Mouse (Mus musculus): ENCODE data around the gene Tbc1d14. TPM values are rescaled to one million over a fixed set of nuclear protein-coding genes. Genes with fewer than 3 reads are reported as not detected.

Tbc1d14 gene
- 69.3 and 81.0 TPM in 2 replicates for polyA plus RNA-seq (2014; fragmentation: Nextera tagmentation; extraction: Ambion mirVana)

GRCm38 (mm10) chr5:36593176-36593575 lies at the start of gene Tbc1d14:
TSS of gene Tbc1d14 (minus strand) at chr5:36593276.
- DNase-seq = no peak
- H3K9ac ChIP-seq (replicated peaks; ENCODE audit: low read length) = no peak within 1 kb of the TSS
- 94% methylated on average over 5 of the region's 5 CpGs for WGBS

GRCm38 (mm10) chr5:36625612-36626011 lies 32.5 kb upstream of the Tbc1d14 start:
- H3K4me2 ChIP-seq (ENCODE audit: low read length) = no peak overlapping the region
- ATAC-seq (ENCODE audit: low FRiP score, low TSS enrichment) = no peak
- no peaks in the 10 kb centered on the region for H3K4me1 ChIP-seq (ENCODE audit: control insufficient read depth, insufficient read depth, low read length)
- no peaks in the 10 kb centered on the region for H3K9me3 ChIP-seq (ENCODE audit: control insufficient read depth, low read length)
- 82% methylated on average over 5 of the region's 5 CpGs for WGBS
- peaks cover 17% of the 10 kb centered on the region for H3K36me3 ChIP-seq (ENCODE audit: control insufficient read depth, insufficient read depth, low read length)
- H3K4me3 ChIP-seq (replicated peaks; ENCODE audit: low read depth, low read length) = no peak overlapping the region
- DNase-seq = no peak
- no peak overlapping the region for H3K27ac ChIP-seq (replicated peaks; ENCODE audit: low read depth, low read length)
- no peak overlapping the region for H3K9ac ChIP-seq (replicated peaks; ENCODE audit: low read length)
- no peaks in the 10 kb centered on the region for H3K27me3 ChIP-seq (ENCODE audit: control insufficient read depth, insufficient read depth, low read length)

More at GRCm38 (mm10) chr5:36593176-36593575, at the start of gene Tbc1d14:
- no peak for ATAC-seq (ENCODE audit: low FRiP score, low TSS enrichment)
- H3K36me3 ChIP-seq (ENCODE audit: control insufficient read depth, insufficient read depth, low read length) = no peaks in the 10 kb centered on the region
- no peak within 1 kb of the TSS for H3K27ac ChIP-seq (replicated peaks; ENCODE audit: low read depth, low read length)
- no peak within 1 kb of the TSS for H3K4me2 ChIP-seq (ENCODE audit: low read length)
- no peaks in the 10 kb centered on the region for H3K9me3 ChIP-seq (ENCODE audit: control insufficient read depth, low read length)
- H3K27me3 ChIP-seq (ENCODE audit: control insufficient read depth, insufficient read depth, low read length) = no peaks in the 10 kb centered on the region
- no peak within 1 kb of the TSS for H3K4me3 ChIP-seq (replicated peaks; ENCODE audit: low read depth, low read length)
- no peaks in the 10 kb centered on the region for H3K4me1 ChIP-seq (ENCODE audit: control insufficient read depth, insufficient read depth, low read length)

- no peak for DNase-seq
- 94% methylated on average over 5 of the region's 5 CpGs for WGBS
- ATAC-seq (ENCODE audit: low FRiP score, low TSS enrichment) = no peak
Measured at GRCm38 (mm10) chr5:36623670-36624069, 30.6 kb upstream of the Tbc1d14 start.

GRCm38 (mm10) chr5:36621058-36621449 lies 28.0 kb upstream of the Tbc1d14 start:
- 87% methylated on average over 5 of the region's 5 CpGs for WGBS
- ATAC-seq (ENCODE audit: low FRiP score, low TSS enrichment) = no peak
- Histone ChIP-seq H3K9ac (replicated peaks; ENCODE audit: low read length) (no peak overlapping the region), H3K4me2 (ENCODE audit: low read length) (no peak overlapping the region), H3K36me3 (ENCODE audit: control insufficient read depth, insufficient read depth, low read length) (peaks cover 23% of the 10 kb centered on the region), H3K4me1 (ENCODE audit: control insufficient read depth, insufficient read depth, low read length) (no peaks in the 10 kb centered on the region), H3K27me3 (ENCODE audit: control insufficient read depth, insufficient read depth, low read length) (no peaks in the 10 kb centered on the region), H3K4me3 (replicated peaks; ENCODE audit: low read depth, low read length) (no peak overlapping the region), H3K9me3 (ENCODE audit: control insufficient read depth, low read length) (no peaks in the 10 kb centered on the region), H3K27ac (replicated peaks; ENCODE audit: low read depth, low read length) (no peak overlapping the region)
- DNase-seq = no peak

More at GRCm38 (mm10) chr5:36623670-36624069, 30.6 kb upstream of the Tbc1d14 start:
- H3K27ac ChIP-seq (replicated peaks; ENCODE audit: low read depth, low read length) = no peak overlapping the region
- H3K36me3 ChIP-seq (ENCODE audit: control insufficient read depth, insufficient read depth, low read length) = peaks cover 7% of the 10 kb centered on the region; the same call in 1 of the 2 replicates
- H3K4me2 ChIP-seq (ENCODE audit: low read length) = no peak overlapping the region
- no peaks in the 10 kb centered on the region for H3K4me1 ChIP-seq (ENCODE audit: control insufficient read depth, insufficient read depth, low read length)
- H3K9ac ChIP-seq (replicated peaks; ENCODE audit: low read length) = no peak overlapping the region
- H3K4me3 ChIP-seq (replicated peaks; ENCODE audit: low read depth, low read length) = no peak overlapping the region
- H3K9me3 ChIP-seq (ENCODE audit: control insufficient read depth, low read length) = no peaks in the 10 kb centered on the region
- no peaks in the 10 kb centered on the region for H3K27me3 ChIP-seq (ENCODE audit: control insufficient read depth, insufficient read depth, low read length)

GRCm38 (mm10) chr5:36620409-36621057 lies 27.5 kb upstream of the Tbc1d14 start:
- H3K4me2 ChIP-seq (ENCODE audit: low read length) = no peak overlapping the region
- DNase-seq = no peak

GRCm38 (mm10) chr5:36618890-36619289 lies 25.8 kb upstream of the Tbc1d14 start:
- no peak overlapping the region for H3K27ac ChIP-seq (replicated peaks; ENCODE audit: low read depth, low read length)
- ATAC-seq (ENCODE audit: low FRiP score, low TSS enrichment) (no peak), DNase-seq (no peak)
- peaks cover 45% of the 10 kb centered on the region for H3K36me3 ChIP-seq (ENCODE audit: control insufficient read depth, insufficient read depth, low read length)
- H3K4me3 ChIP-seq (replicated peaks; ENCODE audit: low read depth, low read length) = no peak overlapping the region
- H3K9me3 ChIP-seq (ENCODE audit: control insufficient read depth, low read length) = no peaks in the 10 kb centered on the region
- WGBS = 90% methylated on average over 5 of the region's 5 CpGs
- no peak overlapping the region for H3K9ac ChIP-seq (replicated peaks; ENCODE audit: low read length)
- no peak overlapping the region for H3K4me2 ChIP-seq (ENCODE audit: low read length)
- no peaks in the 10 kb centered on the region for H3K27me3 ChIP-seq (ENCODE audit: control insufficient read depth, insufficient read depth, low read length)
- no peaks in the 10 kb centered on the region for H3K4me1 ChIP-seq (ENCODE audit: control insufficient read depth, insufficient read depth, low read length)

More at GRCm38 (mm10) chr5:36620409-36621057, 27.5 kb upstream of the Tbc1d14 start:
- Histone ChIP-seq H3K27me3 (ENCODE audit: control insufficient read depth, insufficient read depth, low read length) (no peaks in the 10 kb centered on the region), H3K9ac (replicated peaks; ENCODE audit: low read length) (no peak overlapping the region), H3K27ac (replicated peaks; ENCODE audit: low read depth, low read length) (no peak overlapping the region), H3K4me1 (ENCODE audit: control insufficient read depth, insufficient read depth, low read length) (no peaks in the 10 kb centered on the region), H3K9me3 (ENCODE audit: control insufficient read depth, low read length) (no peaks in the 10 kb centered on the region), H3K36me3 (ENCODE audit: control insufficient read depth, insufficient read depth, low read length) (peaks cover 28% of the 10 kb centered on the region), H3K4me3 (replicated peaks; ENCODE audit: low read depth, low read length) (no peak overlapping the region)
- 90% methylated on average over 8 of the region's 8 CpGs for WGBS
- no peak for ATAC-seq (ENCODE audit: low FRiP score, low TSS enrichment)

- DNase-seq (no peak), ATAC-seq (ENCODE audit: low FRiP score, low TSS enrichment) (no peak)
- peaks cover 50% of the 10 kb centered on the region for H3K36me3 ChIP-seq (ENCODE audit: control insufficient read depth, insufficient read depth, low read length)
- no peak overlapping the region for H3K4me2 ChIP-seq (ENCODE audit: low read length)
- 83% methylated on average over 4 of the region's 4 CpGs for WGBS
- no peak overlapping the region for H3K4me3 ChIP-seq (replicated peaks; ENCODE audit: low read depth, low read length)
- H3K27me3 ChIP-seq (ENCODE audit: control insufficient read depth, insufficient read depth, low read length) = no peaks in the 10 kb centered on the region
- no peaks in the 10 kb centered on the region for H3K9me3 ChIP-seq (ENCODE audit: control insufficient read depth, low read length)
- H3K4me1 ChIP-seq (ENCODE audit: control insufficient read depth, insufficient read depth, low read length) = no peaks in the 10 kb centered on the region
- H3K9ac ChIP-seq (replicated peaks; ENCODE audit: low read length) = no peak overlapping the region
- no peak overlapping the region for H3K27ac ChIP-seq (replicated peaks; ENCODE audit: low read depth, low read length)
Measured at GRCm38 (mm10) chr5:36618356-36618755, 25.3 kb upstream of the Tbc1d14 start.

GRCm38 (mm10) chr5:36614124-36614523 lies 21.0 kb upstream of the Tbc1d14 start:
- Histone ChIP-seq H3K27ac (replicated peaks; ENCODE audit: low read depth, low read length) (no peak overlapping the region), H3K9ac (replicated peaks; ENCODE audit: low read length) (no peak overlapping the region), H3K27me3 (ENCODE audit: control insufficient read depth, insufficient read depth, low read length) (no peaks in the 10 kb centered on the region), H3K4me1 (ENCODE audit: control insufficient read depth, insufficient read depth, low read length) (no peaks in the 10 kb centered on the region), H3K36me3 (ENCODE audit: control insufficient read depth, insufficient read depth, low read length) (peaks cover 84% of the 10 kb centered on the region), H3K4me3 (replicated peaks; ENCODE audit: low read depth, low read length) (no peak overlapping the region), H3K4me2 (ENCODE audit: low read length) (no peak overlapping the region), H3K9me3 (ENCODE audit: control insufficient read depth, low read length) (no peaks in the 10 kb centered on the region)
- DNase-seq = no peak
- WGBS = 92% methylated on average over 4 of the region's 4 CpGs
- no peak for ATAC-seq (ENCODE audit: low FRiP score, low TSS enrichment)

GRCm38 (mm10) chr5:36608939-36609499 lies 15.9 kb upstream of the Tbc1d14 start:
- no peak overlapping the region for H3K4me2 ChIP-seq (ENCODE audit: low read length)
- DNase-seq (no peak), ATAC-seq (ENCODE audit: low FRiP score, low TSS enrichment) (no peak)
- H3K9ac ChIP-seq (replicated peaks; ENCODE audit: low read length) = no peak overlapping the region
- H3K9me3 ChIP-seq (ENCODE audit: control insufficient read depth, low read length) = no peaks in the 10 kb centered on the region
- H3K36me3 ChIP-seq (ENCODE audit: control insufficient read depth, insufficient read depth, low read length) = peaks cover 82% of the 10 kb centered on the region
- no peak overlapping the region for H3K4me3 ChIP-seq (replicated peaks; ENCODE audit: low read depth, low read length)
- WGBS = 92% methylated on average over 2 of the region's 2 CpGs
- no peaks in the 10 kb centered on the region for H3K4me1 ChIP-seq (ENCODE audit: control insufficient read depth, insufficient read depth, low read length)
- no peak overlapping the region for H3K27ac ChIP-seq (replicated peaks; ENCODE audit: low read depth, low read length)
- H3K27me3 ChIP-seq (ENCODE audit: control insufficient read depth, insufficient read depth, low read length) = no peaks in the 10 kb centered on the region

All from midbrain, embryonic 14.5 days (tissue).